Mouse (Mus musculus): Measurements from ENCODE around the gene Ifna4. TPM values are rescaled to one million over a fixed set of nuclear protein-coding genes. Genes with fewer than 3 reads are reported as not detected.
"Not testable (repeated sequence)": the region's sequence is repeated elsewhere in the genome, so short reads cannot be mapped to it uniquely, and the experiment has no call there.

Gene Ifna4
- total and polyA plus RNA-seq, 3 experiments = not detected

- H3K4me3 ChIP-seq; H3K36me3 ChIP-seq (ENCODE audit: control insufficient read depth, insufficient read depth, low read length); H3K4me1 ChIP-seq (ENCODE audit: control insufficient read depth, insufficient read depth, low read length); intact Hi-C loops (cut with DNase I); H3K27ac ChIP-seq; H3K27me3 ChIP-seq (ENCODE audit: control insufficient read depth, insufficient read depth, low read length); H3K79me2 ChIP-seq (replicated peaks; ENCODE audit: control insufficient read depth, insufficient read depth, low read length): not testable (repeated sequence)
- DNase-seq = peak; percentile 54 to 55
- H3K9ac ChIP-seq (ENCODE audit: low read depth, low read length) = peak overlapping the region; percentile 59; the same call in 1 of the 2 replicates
- WGBS = 0% methylated on average over 17 of the region's 34 CpGs
- peak; percentile 34 for TF ChIP-seq CTCF (IDR thresholded peaks at IDR 0.05)
Observed at GRCm38 (mm10) chr4:88805761-88806160, 35.9 kb upstream of the Ifna4 start.

DNA sequence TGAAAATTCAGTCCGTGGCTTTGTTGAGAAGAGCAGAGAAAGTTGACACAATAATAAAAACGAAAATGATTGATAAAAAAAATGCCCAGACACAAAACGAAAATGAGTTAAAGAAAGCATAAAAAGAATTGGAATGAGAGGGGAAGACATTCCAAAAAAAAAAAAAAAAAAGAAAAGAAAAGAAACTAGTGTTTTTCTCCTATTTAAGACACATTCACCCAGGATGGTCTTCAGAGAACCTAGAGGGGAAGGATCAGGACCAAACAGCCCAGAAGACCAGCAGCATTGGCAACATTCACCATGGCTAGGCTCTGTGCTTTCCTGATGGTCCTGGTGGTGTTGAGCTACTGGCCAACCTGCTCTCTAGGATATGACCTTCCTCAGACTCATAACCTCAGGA lies 25.7 kb upstream of the Ifna4 start, which contains the start of gene Ifna7:
Gene Ifna7 (plus strand): TSS at position 301 of the 400 bp plus-strand sequence.
- Histone ChIP-seq H3K27me3 (ENCODE audit: control insufficient read depth, insufficient read depth, low read length) (no peaks in the 10 kb centered on the region), H3K4me3 (no peak within 1 kb of the TSS), H3K27ac (no peak within 1 kb of the TSS), H3K4me1 (ENCODE audit: control insufficient read depth, insufficient read depth, low read length) (no peaks in the 10 kb centered on the region), H3K79me2 (replicated peaks; ENCODE audit: control insufficient read depth, insufficient read depth, low read length) (no peaks in the 10 kb centered on the region), H3K36me3 (ENCODE audit: control insufficient read depth, insufficient read depth, low read length) (no peaks in the 10 kb centered on the region), H3K9ac (ENCODE audit: low read depth, low read length) (no peak within 1 kb of the TSS)
- intact Hi-C loops (cut with DNase I) = no loop called here
- WGBS = 43% methylated on average over 3 of the region's 3 CpGs
- DNase-seq = no peak
- no peak for TF ChIP-seq EP300 (IDR thresholded peaks at IDR 0.05; ENCODE audit: insufficient read depth, low read depth, low read length)
- no peak for TF ChIP-seq POLR2A (IDR thresholded peaks at IDR 0.05; ENCODE audit: insufficient read depth, low read depth, low read length)
- TF ChIP-seq CTCF (IDR thresholded peaks at IDR 0.05) = no peak

DNA sequence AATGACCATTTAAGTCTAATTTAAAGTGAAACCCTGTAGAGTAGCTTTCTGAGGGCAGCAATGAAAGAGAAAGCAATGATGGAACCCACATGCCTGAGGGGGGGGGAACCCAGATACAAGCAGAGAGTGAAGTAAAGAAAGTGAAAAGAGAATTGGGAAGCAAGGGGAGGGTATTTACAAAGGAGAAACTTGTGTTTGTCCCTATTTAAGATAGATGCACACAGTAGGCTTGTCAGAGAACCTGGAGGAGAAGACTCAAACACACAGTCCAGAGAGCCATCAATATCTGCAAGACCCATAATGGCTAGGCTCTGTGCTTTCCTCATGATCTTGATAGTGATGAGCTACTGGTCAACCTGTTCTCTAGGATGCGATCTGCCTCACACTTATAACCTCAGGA lies 22.0 kb upstream of the Ifna4 start, which contains the start of gene Ifna11:
Gene Ifna11 (plus strand): TSS at position 301 of the 400 bp plus-strand sequence.
- Histone ChIP-seq H3K9ac (ENCODE audit: low read depth, low read length) (no peak within 1 kb of the TSS), H3K79me2 (replicated peaks; ENCODE audit: control insufficient read depth, insufficient read depth, low read length) (no peaks in the 10 kb centered on the region), H3K36me3 (ENCODE audit: control insufficient read depth, insufficient read depth, low read length) (no peaks in the 10 kb centered on the region), H3K4me3 (no peak within 1 kb of the TSS), H3K27ac (no peak within 1 kb of the TSS), H3K27me3 (ENCODE audit: control insufficient read depth, insufficient read depth, low read length) (no peaks in the 10 kb centered on the region), H3K4me1 (ENCODE audit: control insufficient read depth, insufficient read depth, low read length) (no peaks in the 10 kb centered on the region)
- 73% methylated on average over 1 of the region's 1 CpGs for WGBS
- intact Hi-C loops (cut with DNase I) = loop anchor here (5.0 kb wide), 1 partner anchor 137 kb away; the partner anchor contains the start of gene Ifna2
- DNase-seq = no peak
- TF ChIP-seq CTCF (IDR thresholded peaks at IDR 0.05) = no peak
- TF ChIP-seq EP300 (IDR thresholded peaks at IDR 0.05; ENCODE audit: insufficient read depth, low read depth, low read length) = no peak
- no peak for TF ChIP-seq POLR2A (IDR thresholded peaks at IDR 0.05; ENCODE audit: insufficient read depth, low read depth, low read length)

GRCm38 (mm10) chr4:88822995-88823394 lies 18.7 kb upstream of the Ifna4 start:
- Histone ChIP-seq H3K36me3 (ENCODE audit: control insufficient read depth, insufficient read depth, low read length) (no peaks in the 10 kb centered on the region), H3K9ac (ENCODE audit: low read depth, low read length) (no peak overlapping the region), H3K27ac (no peak overlapping the region), H3K4me1 (ENCODE audit: control insufficient read depth, insufficient read depth, low read length) (no peaks in the 10 kb centered on the region), H3K27me3 (ENCODE audit: control insufficient read depth, insufficient read depth, low read length) (no peaks in the 10 kb centered on the region), H3K4me3 (no peak overlapping the region), H3K79me2 (replicated peaks; ENCODE audit: control insufficient read depth, insufficient read depth, low read length) (no peaks in the 10 kb centered on the region)
- TF ChIP-seq POLR2A (IDR thresholded peaks at IDR 0.05; ENCODE audit: insufficient read depth, low read depth, low read length) = no peak
- TF ChIP-seq EP300 (IDR thresholded peaks at IDR 0.05; ENCODE audit: insufficient read depth, low read depth, low read length) = no peak
- peak; percentile 67 for TF ChIP-seq CTCF (IDR thresholded peaks at IDR 0.05)
- DNase-seq = no peak
- intact Hi-C loops (cut with DNase I) = loop anchor here (5.0 kb wide), 1 partner anchor 141 kb away; the partner anchor contains the start of gene Ifna2
- WGBS = 20% methylated on average over 4 of the region's 4 CpGs

DNA sequence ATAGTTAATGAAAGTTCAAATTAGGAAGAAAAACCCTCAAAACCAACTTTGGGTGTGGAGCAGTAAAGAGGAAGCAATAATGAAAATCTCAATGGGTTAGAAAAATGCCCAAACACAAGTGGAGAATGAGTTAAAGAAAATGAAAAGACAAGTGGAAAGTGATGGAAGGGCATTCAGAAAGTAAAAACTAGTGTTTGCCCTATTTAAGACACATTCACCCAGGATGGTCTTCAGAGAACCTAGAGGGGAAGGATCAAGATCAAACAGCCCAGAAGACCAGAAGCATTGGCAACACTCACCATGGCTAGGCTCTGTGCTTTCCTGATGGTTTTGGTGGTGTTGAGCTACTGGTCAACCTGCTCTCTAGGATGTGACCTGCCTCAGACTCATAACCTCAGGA lies 14.5 kb upstream of the Ifna4 start, which contains the start of gene Ifna6:
Gene Ifna6 (plus strand): TSS at position 301 of the 400 bp plus-strand sequence.
- H3K36me3 ChIP-seq (ENCODE audit: control insufficient read depth, insufficient read depth, low read length); intact Hi-C loops (cut with DNase I); H3K79me2 ChIP-seq (replicated peaks; ENCODE audit: control insufficient read depth, insufficient read depth, low read length); H3K9ac ChIP-seq (ENCODE audit: low read depth, low read length); H3K27ac ChIP-seq; DNase-seq; H3K27me3 ChIP-seq (ENCODE audit: control insufficient read depth, insufficient read depth, low read length); H3K4me3 ChIP-seq; H3K4me1 ChIP-seq (ENCODE audit: control insufficient read depth, insufficient read depth, low read length): not testable (repeated sequence)

DNA sequence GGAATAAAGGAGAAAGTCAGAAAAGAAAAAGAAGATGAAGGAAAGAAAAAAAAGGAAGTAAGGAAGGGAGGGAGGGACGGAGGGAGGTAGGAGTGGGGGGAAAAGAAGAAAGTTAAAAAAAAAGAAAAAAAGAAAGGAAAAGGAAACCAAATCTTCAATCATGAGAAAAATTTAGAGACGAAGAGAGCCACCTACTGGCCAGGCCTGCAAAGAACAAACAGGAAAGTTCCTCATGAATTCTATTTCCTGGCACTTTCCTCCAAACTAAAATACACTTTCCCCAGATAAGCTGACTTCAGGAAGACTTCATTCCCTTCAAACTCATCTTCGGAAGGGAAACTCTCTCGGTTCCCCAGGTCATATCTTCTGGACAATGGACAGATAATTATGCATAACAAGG lies 11.1 kb upstream of the Ifna4 start:
- 13% methylated on average over 4 of the region's 4 CpGs for WGBS
- DNase-seq = no peak
- intact Hi-C loops (cut with DNase I) = no loop called here
- no peaks in the 10 kb centered on the region for H3K79me2 ChIP-seq (replicated peaks; ENCODE audit: control insufficient read depth, insufficient read depth, low read length)
- TF ChIP-seq POLR2A (IDR thresholded peaks at IDR 0.05; ENCODE audit: insufficient read depth, low read depth, low read length) (no peak), EP300 (IDR thresholded peaks at IDR 0.05; ENCODE audit: insufficient read depth, low read depth, low read length) (no peak), CTCF (IDR thresholded peaks at IDR 0.05) (peak; percentile 73)
- H3K4me3 ChIP-seq = no peak overlapping the region
- no peaks in the 10 kb centered on the region for H3K36me3 ChIP-seq (ENCODE audit: control insufficient read depth, insufficient read depth, low read length)
- no peaks in the 10 kb centered on the region for H3K4me1 ChIP-seq (ENCODE audit: control insufficient read depth, insufficient read depth, low read length)
- H3K9ac ChIP-seq (ENCODE audit: low read depth, low read length) = no peak overlapping the region
- H3K27me3 ChIP-seq (ENCODE audit: control insufficient read depth, insufficient read depth, low read length) = no peaks in the 10 kb centered on the region; the same call in 1 of the 2 replicates
- H3K27ac ChIP-seq = no peak overlapping the region

- intact Hi-C loops (cut with DNase I) = not testable (repeated sequence)
Observed at GRCm38 (mm10) chr4:88835225-88835624, 6.4 kb upstream of the Ifna4 start, which contains the start of gene Ifna5. Ifna5 (plus strand) TSS chr4:88835525.

More at GRCm38 (mm10) chr4:88835225-88835624, 6.4 kb upstream of the Ifna4 start, which contains the start of gene Ifna5:
- H3K9ac ChIP-seq (ENCODE audit: low read depth, low read length); H3K36me3 ChIP-seq (ENCODE audit: control insufficient read depth, insufficient read depth, low read length); H3K27me3 ChIP-seq (ENCODE audit: control insufficient read depth, insufficient read depth, low read length); H3K79me2 ChIP-seq (replicated peaks; ENCODE audit: control insufficient read depth, insufficient read depth, low read length); H3K4me3 ChIP-seq; H3K27ac ChIP-seq; H3K4me1 ChIP-seq (ENCODE audit: control insufficient read depth, insufficient read depth, low read length); DNase-seq: not testable (repeated sequence)
- WGBS = 65% methylated on average over 1 of the region's 1 CpGs

Data from heart, adult 2 months (tissue).